Mouse (Mus musculus) lung, embryonic 14.5 days (tissue): Measurements from ENCODE around the gene Sel1l3. TPM values are rescaled to one million over a fixed set of nuclear protein-coding genes. Genes with fewer than 3 reads are reported as not detected.

Experiments
- ATAC-seq: fragments of 200-750 bp; cut with Nextera tagmentation; 2 replicates; pipeline ENCODE4 v1.8.0; 2017; ENCODE audit warnings: mild to moderate bottlenecking, moderate TSS enrichment, moderate library complexity; ENCODE audit not compliant: insufficient read depth
- DNase-seq: peaks from one replicate; pipeline ENCODE4 v3.0.0-alpha.2; 2015
- H3K27ac ChIP-seq: fragments of 300-500 bp; sonication (generic); 2 replicates; pipeline ENCODE4 v1.5.1; 2014; ENCODE audit warnings: low read depth, mild to moderate bottlenecking, moderate library complexity
- H3K27me3 ChIP-seq: fragments of 300-500 bp; sonication (generic); 2 replicates; pipeline ENCODE4 v1.6.1; 2014; ENCODE audit warnings: low read length, control low read depth; ENCODE audit not compliant: insufficient read depth
- H3K36me3 ChIP-seq: fragments of 300-500 bp; sonication (generic); 2 replicates; pipeline ENCODE4 v1.6.1; 2014; ENCODE audit warnings: control low read depth; ENCODE audit not compliant: insufficient read depth
- H3K4me1 ChIP-seq: fragments of 300-500 bp; sonication (generic); 2 replicates; pipeline ENCODE4 v1.6.1; 2014; ENCODE audit warnings: antibody characterized with exemption, control low read depth; ENCODE audit not compliant: insufficient read depth
- H3K4me2 ChIP-seq: fragments of 300-500 bp; sonication (generic); 2 replicates; pipeline ENCODE4 v1.6.1; 2014; ENCODE audit warnings: mild to moderate bottlenecking
- H3K4me3 ChIP-seq: fragments of 300-500 bp; sonication (generic); 2 replicates; pipeline ENCODE4 v1.5.1; 2014; ENCODE audit warnings: low read depth, low read length
- H3K9ac ChIP-seq: fragments of 300-500 bp; sonication (generic); 2 replicates; pipeline ENCODE4 v1.6.1; 2014
- H3K9me3 ChIP-seq: fragments of 300-500 bp; sonication (generic); 2 replicates; pipeline ENCODE4 v1.6.1; 2016; ENCODE audit warnings: low read depth, low read length, control low read depth
- CTCF ChIP-seq: IDR thresholded peaks from 2 replicates; pipeline ENCODE4 v1.5.1; 2016; ENCODE audit warnings: antibody characterized with exemption, low read depth
- WGBS: fragments of 180-500 bp; shearing (Covaris S2); extraction: QIAGEN DNeasy Blood & Tissue Kit; methylation state at CpG from one replicate; pipeline ENCODE4 v1.1.7; 2014; 5-methylcytosine and 5-hydroxymethylcytosine counted together
- polyA plus RNA-seq: library from polyadenylated mRNA; unstranded; fragments of >200 nt; fragmentation: Nextera tagmentation; extraction: Ambion mirVana; gene quantifications from 2 replicates; pipeline ENCODE4 v1.2.1, GENCODE M21; 2014

Sel1l3 gene
- polyA plus RNA-seq, 1 experiment from 2014 or later: 6.8 TPM

DNA sequence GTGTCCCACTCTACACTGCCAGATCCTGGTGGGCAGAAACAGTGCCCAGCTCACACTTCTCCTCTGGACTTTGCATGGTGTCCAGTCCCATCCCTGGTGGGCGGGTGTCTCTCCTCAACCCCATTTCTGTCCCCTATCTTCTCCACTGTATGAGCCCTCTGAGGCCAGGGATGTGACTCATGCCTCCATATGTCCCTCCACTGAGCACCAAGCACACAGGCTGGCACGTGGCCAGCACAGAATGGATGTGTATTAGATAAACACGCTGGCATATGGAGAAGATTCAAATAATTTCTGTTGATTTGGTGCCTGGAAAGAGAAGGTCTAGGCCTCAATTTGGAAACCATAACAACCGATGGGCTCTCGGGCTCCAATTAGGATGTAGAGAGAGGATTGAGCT lies 71.1 kb downstream of the Sel1l3 start:
- Histone ChIP-seq H3K36me3 (no peaks in the 10 kb centered on the region), H3K4me1 (no peaks in the 10 kb centered on the region), H3K4me2 (no peak overlapping the region), H3K9ac (no peak overlapping the region), H3K27ac (no peak overlapping the region), H3K27me3 (no peaks in the 10 kb centered on the region), H3K9me3 (no peaks in the 10 kb centered on the region), H3K4me3 (no peak overlapping the region)
- DNase-seq (peak; percentile 50), ATAC-seq (peak; percentile 56; the same call in 1 of the 2 replicates)
- WGBS: 59% methylated on average over 5 of the region's 5 CpGs
- TF ChIP-seq CTCF: no peak

DNA sequence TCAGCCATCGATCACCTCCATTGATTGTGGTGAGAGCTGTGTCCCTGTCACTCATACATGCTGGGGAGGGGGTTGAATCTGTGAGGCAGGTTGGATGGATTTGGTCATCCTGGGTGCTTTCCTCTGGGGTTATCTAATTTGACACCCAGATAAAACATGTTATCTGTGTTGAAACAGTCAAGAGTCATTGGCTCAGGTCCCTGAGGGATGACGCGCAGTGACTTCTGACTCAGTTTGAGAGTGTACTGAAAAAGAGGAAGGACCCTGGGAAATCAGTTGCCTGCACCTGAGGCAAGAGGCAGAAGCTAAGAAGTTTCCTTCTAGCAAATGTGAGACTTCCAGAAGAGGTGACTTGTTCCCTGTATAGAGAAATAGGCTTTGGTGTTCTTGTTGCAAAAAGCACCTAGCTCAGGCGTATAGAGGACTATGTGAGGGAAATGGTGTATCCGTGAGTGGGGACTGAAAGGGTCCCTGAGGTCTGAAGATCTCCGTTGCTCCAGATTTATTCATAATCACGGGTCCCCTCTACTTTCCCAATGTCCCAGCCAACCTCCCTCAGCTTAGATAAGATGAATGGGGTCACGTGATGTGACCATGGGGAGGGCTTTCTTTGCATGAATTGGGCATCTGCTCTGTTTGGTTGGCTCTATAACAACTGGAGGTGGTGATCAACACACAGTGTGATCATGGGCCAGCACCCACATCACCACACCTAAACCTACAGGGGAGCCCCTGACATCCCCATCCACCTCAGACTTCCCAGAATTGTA lies 73.4 kb downstream of the Sel1l3 start:
- Histone ChIP-seq H3K4me2 (no peak overlapping the region), H3K4me1 (no peaks in the 10 kb centered on the region), H3K36me3 (no peaks in the 10 kb centered on the region), H3K9ac (no peak overlapping the region), H3K27ac (no peak overlapping the region), H3K4me3 (no peak overlapping the region), H3K9me3 (no peaks in the 10 kb centered on the region), H3K27me3 (no peaks in the 10 kb centered on the region)
- 86% methylated on average over 8 of the region's 8 CpGs for WGBS
- DNase-seq: no peak
- no peak for TF ChIP-seq CTCF
- ATAC-seq: no peak

DNA sequence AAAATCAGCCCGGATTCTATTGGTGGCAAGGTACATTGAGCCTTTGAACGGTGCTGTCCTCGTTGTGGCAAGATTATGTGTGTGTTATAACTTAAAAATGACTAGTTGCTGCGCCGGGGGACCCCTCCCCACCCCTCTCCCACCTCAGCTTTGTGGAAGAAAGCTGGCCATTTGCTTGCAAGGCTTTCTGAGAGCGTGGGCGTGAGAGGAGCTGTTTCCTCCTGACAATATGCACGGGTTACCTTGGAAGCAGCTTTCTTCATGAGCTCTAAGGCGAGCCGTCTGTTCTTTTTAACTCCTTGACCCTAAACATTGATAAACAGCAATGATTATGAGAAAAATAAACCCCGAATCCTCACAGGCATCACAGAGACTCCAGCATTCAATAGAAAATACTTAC lies 74.2 kb downstream of the Sel1l3 start:
- Histone ChIP-seq H3K4me1 (no peaks in the 10 kb centered on the region), H3K36me3 (no peaks in the 10 kb centered on the region), H3K9ac (no peak overlapping the region), H3K27ac (no peak overlapping the region), H3K4me2 (no peak overlapping the region), H3K27me3 (no peaks in the 10 kb centered on the region), H3K4me3 (no peak overlapping the region), H3K9me3 (no peaks in the 10 kb centered on the region)
- 33% methylated on average over 11 of the region's 11 CpGs for WGBS
- TF ChIP-seq CTCF: no peak
- ATAC-seq (no peak), DNase-seq (no peak)

DNA sequence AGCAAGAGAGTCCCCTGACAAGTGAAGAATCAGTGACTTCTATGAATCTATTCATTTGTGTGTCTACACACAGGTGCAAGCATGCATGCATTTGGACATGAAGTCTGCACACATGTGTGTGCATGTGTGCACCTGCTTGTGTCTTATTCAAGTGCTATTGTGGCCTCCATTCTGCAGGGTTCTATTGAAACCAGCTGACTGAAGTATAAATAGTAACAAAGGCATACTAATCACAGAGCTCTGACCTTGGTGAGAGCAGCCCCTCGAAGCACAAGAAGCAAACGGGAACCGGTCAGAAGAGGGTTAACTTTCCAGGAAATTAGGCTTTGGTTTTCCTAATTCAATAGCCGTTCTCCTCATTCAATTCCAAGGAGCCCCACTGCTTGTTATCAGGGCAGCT lies 74.6 kb downstream of the Sel1l3 start:
- 49% methylated on average over 4 of the region's 4 CpGs for WGBS
- no peak for ATAC-seq
- no peak for TF ChIP-seq CTCF
- no peak overlapping the region for H3K4me2 ChIP-seq
- no peaks in the 10 kb centered on the region for H3K4me1 ChIP-seq
- H3K36me3 ChIP-seq: no peaks in the 10 kb centered on the region
- no peak for DNase-seq
- no peaks in the 10 kb centered on the region for H3K27me3 ChIP-seq
- H3K9me3 ChIP-seq: no peaks in the 10 kb centered on the region
- no peak overlapping the region for H3K27ac ChIP-seq
- H3K9ac ChIP-seq: no peak overlapping the region
- H3K4me3 ChIP-seq: no peak overlapping the region

DNA sequence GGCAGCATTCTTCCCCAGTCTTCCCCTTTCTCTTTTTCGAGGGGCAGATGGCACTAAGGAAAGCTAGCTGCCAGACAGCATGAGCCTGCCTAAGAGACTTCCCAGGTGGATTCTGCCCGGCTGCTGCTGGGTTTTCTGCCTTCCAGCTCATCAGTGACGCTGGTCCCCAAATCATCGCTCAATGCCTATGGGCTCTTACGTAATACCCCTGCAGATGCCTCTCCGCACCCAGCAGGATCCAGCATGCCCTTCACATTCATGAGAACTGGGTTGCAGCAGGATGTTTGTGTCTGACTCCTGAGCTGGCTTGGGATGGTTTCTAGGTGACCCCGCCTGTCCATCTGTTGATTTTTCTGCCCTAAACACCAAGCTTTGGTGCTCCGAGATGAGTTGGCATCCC lies 75.7 kb downstream of the Sel1l3 start:
- Histone ChIP-seq H3K27me3 (no peaks in the 10 kb centered on the region), H3K27ac (no peak overlapping the region), H3K9me3 (no peaks in the 10 kb centered on the region), H3K9ac (no peak overlapping the region), H3K4me3 (no peak overlapping the region), H3K4me1 (no peaks in the 10 kb centered on the region), H3K4me2 (no peak overlapping the region), H3K36me3 (no peaks in the 10 kb centered on the region)
- TF ChIP-seq CTCF: no peak
- 71% methylated on average over 8 of the region's 8 CpGs for WGBS
- DNase-seq (no peak), ATAC-seq (no peak)

DNA sequence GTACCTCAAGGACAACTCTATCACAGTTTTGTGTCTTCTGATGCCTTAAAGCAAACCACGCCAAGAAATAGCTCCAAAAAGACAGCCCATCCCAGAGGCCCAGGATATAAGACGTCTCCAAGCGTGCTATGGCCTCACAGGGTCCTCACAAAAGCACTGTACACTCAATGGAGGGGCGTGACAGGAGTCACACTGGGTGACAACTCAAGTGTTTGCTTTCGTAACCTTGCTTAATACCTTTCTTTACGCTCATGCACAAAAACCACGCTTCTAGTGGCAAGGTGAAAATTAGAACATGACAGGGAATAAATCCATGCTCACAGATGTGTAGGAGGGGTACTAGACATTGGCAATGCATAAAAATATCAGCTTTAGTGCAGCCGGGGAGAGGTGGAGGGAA lies 77.7 kb downstream of the Sel1l3 start:
- no peak for TF ChIP-seq CTCF
- no peaks in the 10 kb centered on the region for H3K27me3 ChIP-seq
- H3K27ac ChIP-seq: no peak overlapping the region
- no peak overlapping the region for H3K9ac ChIP-seq
- H3K36me3 ChIP-seq: no peaks in the 10 kb centered on the region
- no peaks in the 10 kb centered on the region for H3K9me3 ChIP-seq
- H3K4me1 ChIP-seq: no peaks in the 10 kb centered on the region
- 69% methylated on average over 8 of the region's 8 CpGs for WGBS
- H3K4me3 ChIP-seq: no peak overlapping the region
- DNase-seq (no peak), ATAC-seq (no peak)
- H3K4me2 ChIP-seq: no peak overlapping the region

DNA sequence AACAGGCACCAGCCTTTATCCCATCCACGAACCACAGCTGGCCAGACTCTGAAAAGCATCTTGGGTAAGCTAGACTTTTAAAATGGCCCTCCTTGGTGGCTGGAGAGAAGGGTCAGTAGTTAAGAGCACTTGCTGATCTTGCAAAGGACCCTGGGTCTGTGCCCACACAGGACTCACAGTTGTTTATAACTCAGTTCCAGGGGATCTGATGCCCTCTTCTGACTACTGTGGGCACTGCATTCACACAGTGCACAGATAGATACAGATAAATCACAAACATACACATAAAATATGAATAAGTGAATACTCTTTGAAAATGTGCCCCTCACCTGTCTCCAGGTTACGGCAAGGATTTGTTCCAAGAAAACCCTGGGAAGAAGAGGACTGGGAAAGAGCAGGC lies 79.7 kb downstream of the Sel1l3 start:
- no peak for ATAC-seq
- WGBS: 83% methylated on average over 2 of the region's 2 CpGs

More for the DNA sequence above, 79.7 kb downstream of the Sel1l3 start:
- Histone ChIP-seq H3K27me3 (no peaks in the 10 kb centered on the region), H3K4me2 (no peak overlapping the region), H3K9ac (no peak overlapping the region), H3K27ac (no peak overlapping the region), H3K36me3 (no peaks in the 10 kb centered on the region), H3K4me3 (no peak overlapping the region), H3K9me3 (no peaks in the 10 kb centered on the region), H3K4me1 (no peaks in the 10 kb centered on the region)
- no peak for DNase-seq
- peak; percentile 35 for TF ChIP-seq CTCF
